Mouse (Mus musculus) midbrain, embryonic 13.5 days (tissue): ENCODE measurements at regions not wholly inside any gene's neighbourhood (a gene's known extent, or its start where the extent isn't known, plus 50 kb on each side); places are given as distances from the start of the nearest gene placed in this dataset.

Source experiments
- ATAC-seq: fragments of 200-750 bp; cut with Nextera tagmentation; 2 replicates; pipeline ENCODE4 v1.8.0; 2017; ENCODE audit warnings: mild to moderate bottlenecking, moderate TSS enrichment, moderate library complexity
- H3K27ac ChIP-seq: fragments of 300-500 bp; sonication (generic); 2 replicates; pipeline ENCODE4 v1.5.1; 2015; ENCODE audit warnings: inconsistent platforms, mild to moderate bottlenecking, moderate library complexity
- H3K27me3 ChIP-seq: fragments of 300-500 bp; sonication (generic); 2 replicates; pipeline ENCODE4 v1.6.1; 2015; ENCODE audit warnings: mild to moderate bottlenecking, inconsistent platforms
- H3K36me3 ChIP-seq: fragments of 300-500 bp; sonication (generic); 2 replicates; pipeline ENCODE4 v1.6.1; 2015; ENCODE audit warnings: mild to moderate bottlenecking, inconsistent platforms
- H3K4me1 ChIP-seq: fragments of 300-500 bp; sonication (generic); replicated peaks from 2 replicates; pipeline ENCODE4 v1.6.1; 2015; ENCODE audit warnings: inconsistent platforms
- H3K4me2 ChIP-seq: fragments of 300-500 bp; sonication (generic); replicated peaks from 2 replicates; pipeline ENCODE4 v1.6.1; 2015; ENCODE audit warnings: moderate library complexity, mild to moderate bottlenecking, inconsistent platforms
- H3K4me3 ChIP-seq: fragments of 300-500 bp; sonication (generic); replicated peaks from 2 replicates; pipeline ENCODE4 v1.5.1; 2015; ENCODE audit warnings: mild to moderate bottlenecking, inconsistent platforms
- H3K9ac ChIP-seq: fragments of 300-500 bp; sonication (generic); replicated peaks from 2 replicates; pipeline ENCODE4 v1.6.1; 2015; ENCODE audit warnings: mild to moderate bottlenecking, inconsistent platforms
- H3K9me3 ChIP-seq: fragments of 300-500 bp; sonication (generic); 2 replicates; pipeline ENCODE4 v1.6.1; 2016; ENCODE audit warnings: mild to moderate bottlenecking, inconsistent platforms
- WGBS: fragments of 180-500 bp; shearing (Covaris S2); methylation state at CpG from one replicate; pipeline ENCODE4 v1.1.7; 2015; 5-methylcytosine and 5-hydroxymethylcytosine counted together

DNA sequence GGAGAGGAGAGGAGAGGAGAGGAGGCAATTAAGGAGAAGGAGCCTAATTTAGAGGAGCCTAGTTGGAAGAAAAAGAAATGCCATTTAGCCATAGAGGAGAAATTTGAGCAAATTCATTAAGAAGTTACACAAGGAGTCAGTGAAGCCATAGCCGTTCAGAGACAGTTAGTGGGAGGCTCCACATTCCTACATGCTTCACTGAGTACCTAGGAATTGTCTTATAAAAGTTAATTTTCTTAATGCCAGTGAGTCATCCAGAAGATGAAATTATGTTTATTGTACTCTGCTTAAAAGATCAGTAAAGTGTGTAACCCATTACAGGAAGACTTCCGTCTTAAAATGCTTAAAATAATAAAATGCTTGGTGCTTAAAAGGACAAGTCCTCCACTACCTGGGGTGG is 1453.5 kb upstream of the Lrrc6 start:
- Histone ChIP-seq H3K36me3 (no peaks in the 10 kb centered on the region), H3K9me3 (no peaks in the 10 kb centered on the region), H3K4me2 (no peak overlapping the region), H3K27me3 (no peaks in the 10 kb centered on the region), H3K4me3 (no peak overlapping the region), H3K27ac (no peak overlapping the region), H3K9ac (no peak overlapping the region), H3K4me1 (no peaks in the 10 kb centered on the region)
- 60% methylated on average over 2 of the region's 2 CpGs for WGBS
- ATAC-seq = no peak

DNA sequence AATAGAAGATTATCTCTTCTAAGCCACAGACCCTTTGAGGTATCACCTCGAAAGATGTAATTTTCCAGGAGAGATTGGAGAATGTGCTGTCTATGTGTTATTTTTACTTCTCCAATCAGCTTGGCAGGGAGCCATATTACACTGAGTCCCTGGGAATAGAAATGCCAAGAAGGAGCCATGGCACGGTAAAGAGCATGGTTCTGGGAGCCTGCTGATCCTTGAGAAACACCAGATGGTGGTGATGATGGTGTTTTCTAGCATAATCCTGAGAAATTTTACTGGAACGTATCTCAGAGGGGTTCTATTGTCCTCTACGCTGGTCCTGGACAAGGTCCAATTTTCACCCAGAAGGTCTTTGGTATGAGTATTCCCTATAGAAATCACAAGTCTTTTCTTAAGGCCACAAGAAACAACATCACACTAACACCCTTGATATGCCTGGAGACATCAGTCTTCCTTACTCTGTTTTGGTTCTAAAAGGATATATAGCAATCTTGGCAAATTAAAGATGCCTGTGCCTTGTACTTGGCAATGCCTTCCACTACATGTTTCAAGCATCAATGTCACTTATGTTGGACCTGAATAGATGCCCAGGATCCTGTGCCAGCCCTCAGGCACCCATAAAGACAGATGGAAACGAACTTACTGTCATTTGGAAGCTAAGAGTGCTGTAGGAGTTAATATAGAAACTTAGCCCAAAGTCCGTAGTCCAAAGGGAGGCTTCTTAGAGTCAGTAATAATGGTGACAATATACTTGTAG is 1449.8 kb upstream of the Lrrc6 start:
- Histone ChIP-seq H3K27ac (no peak overlapping the region), H3K4me2 (no peak overlapping the region), H3K27me3 (no peaks in the 10 kb centered on the region), H3K36me3 (no peaks in the 10 kb centered on the region), H3K4me1 (no peaks in the 10 kb centered on the region), H3K4me3 (no peak overlapping the region), H3K9me3 (no peaks in the 10 kb centered on the region), H3K9ac (no peak overlapping the region)
- no peak for ATAC-seq
- WGBS = 73% methylated on average over 6 of the region's 6 CpGs

DNA sequence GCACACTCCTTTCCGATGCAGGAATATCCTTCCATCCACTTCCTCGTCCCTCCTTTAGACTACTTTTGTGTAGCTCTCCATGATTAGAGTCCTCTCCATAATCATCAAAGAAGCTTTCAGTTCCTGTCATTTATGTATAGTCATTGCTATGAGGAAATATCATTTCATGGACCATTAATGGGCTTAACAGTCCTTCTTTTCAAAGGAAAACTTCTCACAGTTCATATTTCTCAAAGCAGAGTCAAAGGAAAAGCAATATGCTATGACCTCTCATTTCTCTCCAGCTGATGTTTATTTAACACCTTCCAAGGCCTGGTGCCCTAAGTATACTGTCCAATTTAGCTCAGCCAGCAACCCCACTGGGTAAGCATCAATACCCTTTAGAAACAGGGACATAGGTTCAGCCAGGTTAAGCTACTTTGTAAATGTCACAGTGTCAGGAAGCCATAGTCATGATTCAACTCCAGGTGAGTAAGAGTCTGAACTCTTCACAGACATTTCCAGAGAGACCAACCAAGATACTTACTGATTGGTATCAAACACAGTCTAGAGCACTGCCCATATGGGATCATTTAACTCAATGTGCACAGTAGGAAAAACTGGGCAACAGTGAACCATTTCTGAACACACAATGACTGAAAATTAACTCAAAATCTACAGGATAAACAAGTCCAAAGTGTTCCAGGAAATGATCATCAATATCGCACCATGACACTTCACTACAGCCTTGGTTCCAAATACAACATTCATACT is 1443.8 kb upstream of the Lrrc6 start:
- no peak overlapping the region for H3K4me2 ChIP-seq
- H3K9me3 ChIP-seq = no peaks in the 10 kb centered on the region
- H3K4me3 ChIP-seq = no peak overlapping the region
- WGBS = 83% methylated on average over 3 of the region's 3 CpGs
- no peaks in the 10 kb centered on the region for H3K36me3 ChIP-seq
- no peak overlapping the region for H3K27ac ChIP-seq
- ATAC-seq = no peak
- no peak overlapping the region for H3K9ac ChIP-seq
- no peaks in the 10 kb centered on the region for H3K27me3 ChIP-seq
- H3K4me1 ChIP-seq = no peaks in the 10 kb centered on the region; the same call in 1 of the 2 replicates

DNA sequence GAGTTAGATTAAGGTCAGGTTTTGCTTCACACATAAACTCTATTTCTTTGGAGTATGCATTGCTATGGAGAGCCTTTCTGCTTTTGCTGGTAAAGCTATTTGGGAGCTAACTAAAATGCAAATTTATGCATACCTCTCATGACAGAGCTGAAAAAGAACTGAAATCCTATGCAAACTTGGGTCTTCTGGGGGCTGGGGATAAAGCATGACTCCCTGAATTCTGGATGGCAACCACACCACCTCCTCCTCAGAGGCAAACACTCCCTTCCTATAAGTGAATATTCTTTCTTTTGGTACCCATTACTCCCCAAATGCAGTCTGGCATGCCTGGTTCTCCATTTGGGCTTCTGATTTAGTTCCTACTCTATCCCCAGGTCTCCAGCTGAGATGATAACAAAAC is 1442.3 kb upstream of the Lrrc6 start:
- ATAC-seq = no peak
- Histone ChIP-seq H3K9me3 (no peaks in the 10 kb centered on the region), H3K36me3 (no peaks in the 10 kb centered on the region), H3K4me2 (no peak overlapping the region), H3K27me3 (no peaks in the 10 kb centered on the region), H3K4me1 (no peaks in the 10 kb centered on the region; the same call in 1 of the 2 replicates), H3K27ac (no peak overlapping the region), H3K9ac (no peak overlapping the region), H3K4me3 (no peak overlapping the region)

DNA sequence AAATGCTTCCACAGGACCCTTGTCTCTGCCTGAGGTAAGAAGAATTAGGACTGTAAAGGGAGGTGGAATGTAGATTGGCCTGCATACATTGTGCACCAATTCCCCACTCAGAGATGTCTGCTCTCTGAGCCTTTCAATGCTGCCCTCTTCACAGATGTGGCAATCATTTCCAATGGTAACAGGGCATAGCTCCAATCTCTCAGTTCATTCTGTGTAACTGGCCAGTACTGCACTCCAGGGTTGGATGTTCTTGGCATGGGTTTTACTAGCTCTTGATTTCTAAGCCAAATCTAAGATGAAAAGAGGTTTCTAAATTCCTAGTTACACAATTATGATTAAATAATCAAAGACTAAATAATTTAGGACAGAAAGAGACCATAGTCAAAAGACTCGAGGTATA is 1439.8 kb upstream of the Lrrc6 start:
- ATAC-seq = no peak
- no peak overlapping the region for H3K27ac ChIP-seq
- no peaks in the 10 kb centered on the region; the same call in 1 of the 2 replicates for H3K4me1 ChIP-seq
- no peaks in the 10 kb centered on the region for H3K9me3 ChIP-seq
- no peak overlapping the region for H3K9ac ChIP-seq
- H3K36me3 ChIP-seq = no peaks in the 10 kb centered on the region
- no peak overlapping the region for H3K4me2 ChIP-seq
- H3K27me3 ChIP-seq = no peaks in the 10 kb centered on the region
- 86% methylated on average over 1 of the region's 1 CpGs for WGBS
- H3K4me3 ChIP-seq = no peak overlapping the region

GRCm38 (mm10) chr15:67924885-67925284 is 1424.2 kb upstream of the Lrrc6 start:
- ATAC-seq = no peak
- no peaks in the 10 kb centered on the region for H3K36me3 ChIP-seq
- H3K27me3 ChIP-seq = no peaks in the 10 kb centered on the region
- H3K27ac ChIP-seq = no peak overlapping the region
- H3K4me2 ChIP-seq = no peak overlapping the region
- no peaks in the 10 kb centered on the region for H3K9me3 ChIP-seq
- 76% methylated on average over 2 of the region's 2 CpGs for WGBS
- H3K9ac ChIP-seq = no peak overlapping the region
- no peaks in the 10 kb centered on the region for H3K4me1 ChIP-seq
- no peak overlapping the region for H3K4me3 ChIP-seq

- 91% methylated on average over 2 of the region's 2 CpGs for WGBS
- H3K36me3 ChIP-seq = no peaks in the 10 kb centered on the region
- H3K27ac ChIP-seq = no peak overlapping the region
- no peak for ATAC-seq
- H3K9me3 ChIP-seq = no peaks in the 10 kb centered on the region
- no peak overlapping the region for H3K4me3 ChIP-seq
- H3K27me3 ChIP-seq = no peaks in the 10 kb centered on the region
- no peak overlapping the region for H3K4me2 ChIP-seq
- no peak overlapping the region for H3K9ac ChIP-seq
- H3K4me1 ChIP-seq = no peaks in the 10 kb centered on the region
Observed at GRCm38 (mm10) chr15:67907034-67907433, 1406.3 kb upstream of the Lrrc6 start.

DNA sequence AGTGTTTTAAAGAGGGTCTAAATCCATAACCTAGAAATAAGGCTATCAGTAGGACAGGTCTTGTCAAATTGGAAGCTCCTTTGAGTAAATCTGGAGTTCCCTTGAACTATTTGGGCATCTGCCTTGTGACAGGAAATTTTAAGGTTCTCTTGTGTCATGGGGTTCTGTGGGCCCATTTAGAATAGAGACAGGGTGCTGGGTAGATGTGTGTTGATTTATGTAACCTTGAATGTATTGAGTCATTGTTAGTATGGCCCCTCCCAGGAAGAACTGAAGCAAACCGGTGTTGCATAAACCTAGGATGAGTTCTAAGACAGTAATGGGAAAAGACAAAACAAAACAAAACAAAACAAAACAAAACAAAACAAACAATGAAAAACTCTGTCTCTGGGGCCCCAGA is 1404.6 kb upstream of the Lrrc6 start:
- no peak for ATAC-seq
- H3K4me1 ChIP-seq = no peaks in the 10 kb centered on the region
- H3K4me2 ChIP-seq = no peak overlapping the region
- H3K27me3 ChIP-seq = no peaks in the 10 kb centered on the region
- H3K4me3 ChIP-seq = no peak overlapping the region
- H3K9ac ChIP-seq = no peak overlapping the region
- WGBS = 95% methylated on average over 1 of the region's 1 CpGs
- H3K9me3 ChIP-seq = no peaks in the 10 kb centered on the region
- H3K36me3 ChIP-seq = no peaks in the 10 kb centered on the region
- H3K27ac ChIP-seq = no peak overlapping the region

DNA sequence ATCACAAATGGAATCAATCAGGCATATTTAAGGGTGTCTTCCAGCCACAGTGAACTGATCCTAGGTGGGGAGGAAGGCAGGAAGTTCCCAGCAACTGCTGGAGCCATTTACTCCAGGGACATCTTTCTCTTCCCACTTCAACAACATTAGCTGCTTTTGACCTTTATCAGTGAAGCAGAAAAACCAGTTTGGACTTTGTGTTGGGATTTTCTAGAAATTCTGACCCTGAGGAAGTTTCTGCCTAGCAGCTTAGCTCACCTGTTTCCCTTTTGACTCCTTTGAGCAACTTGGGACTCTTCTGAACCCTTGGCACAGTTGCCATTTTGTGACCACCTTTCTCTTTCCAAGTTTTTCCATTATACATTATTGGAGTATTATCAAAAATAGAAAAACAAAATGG is 1403.9 kb upstream of the Lrrc6 start:
- H3K4me2 ChIP-seq = no peak overlapping the region
- no peak for ATAC-seq

DNA sequence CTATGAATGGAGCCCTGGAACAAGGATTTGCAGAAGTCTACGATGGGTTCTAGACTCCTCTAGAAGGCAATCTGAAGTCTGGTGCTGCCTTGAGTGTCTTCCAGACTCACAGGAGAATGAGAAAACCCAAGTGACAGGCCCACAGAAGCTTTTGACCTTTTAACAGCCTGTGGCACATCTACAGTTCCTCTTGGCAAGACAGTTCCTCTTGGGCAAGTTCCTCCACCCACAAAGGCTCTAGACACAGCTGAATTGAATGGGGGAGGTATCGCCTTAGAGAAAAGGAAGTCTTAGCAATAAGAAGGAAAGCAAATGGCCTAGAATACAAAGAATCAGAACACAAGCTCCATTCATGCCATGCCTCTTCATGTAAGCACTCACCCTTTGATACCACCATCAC is 1402.3 kb upstream of the Lrrc6 start:
- no peak overlapping the region for H3K9ac ChIP-seq
- H3K4me3 ChIP-seq = no peak overlapping the region
- no peaks in the 10 kb centered on the region for H3K4me1 ChIP-seq
- H3K36me3 ChIP-seq = no peaks in the 10 kb centered on the region
- no peaks in the 10 kb centered on the region for H3K9me3 ChIP-seq
- no peak overlapping the region for H3K4me2 ChIP-seq
- H3K27me3 ChIP-seq = no peaks in the 10 kb centered on the region
- WGBS = 88% methylated on average over 2 of the region's 2 CpGs
- H3K27ac ChIP-seq = no peak overlapping the region
- ATAC-seq = no peak

More for the DNA sequence above, 1403.9 kb upstream of the Lrrc6 start:
- Histone ChIP-seq H3K9me3 (no peaks in the 10 kb centered on the region), H3K4me1 (no peaks in the 10 kb centered on the region), H3K27me3 (no peaks in the 10 kb centered on the region), H3K27ac (no peak overlapping the region), H3K4me3 (no peak overlapping the region), H3K9ac (no peak overlapping the region), H3K36me3 (no peaks in the 10 kb centered on the region)

GRCm38 (mm10) chr15:67901191-67901601 is 1400.5 kb upstream of the Lrrc6 start:
- no peak overlapping the region for H3K27ac ChIP-seq
- no peaks in the 10 kb centered on the region for H3K9me3 ChIP-seq
- no peak overlapping the region for H3K4me2 ChIP-seq
- H3K36me3 ChIP-seq = no peaks in the 10 kb centered on the region
- no peak overlapping the region for H3K4me3 ChIP-seq
- ATAC-seq = no peak
- 85% methylated on average over 7 of the region's 7 CpGs for WGBS
- no peak overlapping the region for H3K9ac ChIP-seq
- no peaks in the 10 kb centered on the region for H3K4me1 ChIP-seq
- no peaks in the 10 kb centered on the region for H3K27me3 ChIP-seq

- Histone ChIP-seq H3K36me3 (no peaks in the 10 kb centered on the region), H3K4me3 (no peak overlapping the region), H3K9me3 (no peaks in the 10 kb centered on the region), H3K4me1 (no peaks in the 10 kb centered on the region), H3K4me2 (no peak overlapping the region), H3K27me3 (no peaks in the 10 kb centered on the region), H3K27ac (no peak overlapping the region), H3K9ac (no peak overlapping the region)
- 86% methylated on average over 6 of the region's 6 CpGs for WGBS
- ATAC-seq = no peak
Observed at GRCm38 (mm10) chr15:67899772-67900171, 1399.1 kb upstream of the Lrrc6 start.
